Mouse (Mus musculus): Measurements from ENCODE around the gene Kcnk4. TPM values are rescaled to one million over a fixed set of nuclear protein-coding genes. Genes with fewer than 3 reads are reported as not detected.
A peak's percentile ranks its signal among the peaks of the same experiment; 100 is the strongest.

The Kcnk4 gene
- total and polyA plus RNA-seq, 3 experiments = 0.21 to 0.80 TPM; not detected in 1

DNA sequence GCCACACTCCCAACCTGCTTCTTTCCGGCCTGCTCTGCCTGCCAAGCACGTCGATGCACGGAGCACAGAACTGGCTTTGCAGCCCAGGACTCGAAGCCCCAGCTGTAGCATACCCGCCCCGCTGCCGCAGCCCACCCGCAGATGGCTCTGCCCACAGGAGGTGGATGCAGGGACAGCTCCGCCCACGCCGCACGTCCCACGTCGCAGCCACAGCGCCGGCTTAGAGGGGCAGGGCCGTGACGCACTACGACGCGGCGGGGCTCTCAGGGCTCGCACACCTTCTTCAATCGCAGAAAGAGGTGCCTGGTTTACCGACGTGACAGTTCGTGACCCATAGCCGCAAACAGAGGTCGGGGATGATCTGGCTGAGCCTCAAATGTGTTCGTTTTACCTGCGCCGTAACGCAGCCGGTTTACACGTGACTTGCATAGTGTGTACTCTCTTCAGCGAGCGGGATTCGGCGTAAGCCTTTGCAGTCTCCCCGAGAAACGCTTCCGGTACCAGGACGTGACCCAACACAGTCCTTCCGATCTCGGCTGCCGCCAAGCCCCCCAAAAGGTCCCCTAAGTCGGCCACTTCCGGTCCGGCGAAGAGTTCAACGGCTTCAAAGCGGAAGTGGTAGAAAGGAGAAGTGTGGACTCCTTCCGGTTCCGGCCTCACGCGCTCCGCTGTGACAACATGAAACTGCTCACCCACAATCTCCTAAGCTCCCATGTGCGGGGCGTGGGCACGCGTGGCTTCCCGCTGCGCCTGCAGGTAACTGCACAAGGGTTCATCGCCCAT, 24.6 kb downstream of the Kcnk4 start, which contains the start of the genes Trmt112 and Prdx5 (continued):
- TF ChIP-seq SIN3A (IDR thresholded peaks at IDR 0.05; ENCODE audit: low read length) = peak; percentile 67
- no peak for TF ChIP-seq CTCF (conservative IDR thresholded peaks at IDR 0.05 in 1 of 2, IDR thresholded peaks at IDR 0.05 in 1 of 2; ENCODE audit: low read depth in 2 of 2, low read length in 2 of 2)
- TF ChIP-seq MYC (IDR thresholded peaks at IDR 0.05; ENCODE audit: low read depth, low read length) = peak; percentile 69

DNA sequence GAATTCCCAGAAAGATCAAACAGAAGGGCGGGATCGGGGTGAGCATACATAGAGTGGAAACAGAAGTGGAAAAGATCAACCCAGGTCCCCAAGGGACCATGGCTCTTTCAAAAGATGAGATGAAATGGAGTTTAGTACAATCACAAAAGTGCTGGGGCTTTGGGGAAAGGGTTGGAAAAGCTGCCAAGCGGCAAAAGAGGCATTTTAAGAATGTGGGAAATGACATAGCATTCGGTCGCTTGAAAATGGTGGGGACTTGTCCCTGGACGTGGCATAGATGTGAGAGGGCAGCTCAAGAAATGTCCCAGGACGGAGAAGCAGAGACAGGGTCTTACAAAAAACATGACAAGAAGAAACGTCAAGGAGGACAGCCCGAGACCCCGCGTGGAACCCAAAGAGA, 25.3 kb downstream of the Kcnk4 start:
- Histone ChIP-seq H3K36me3 (replicated peaks in 1 of 2; ENCODE audit: control insufficient read depth in 1 of 2, insufficient read depth in 1 of 2, low read length in 1 of 2) (peaks cover 42 to 70% of the 10 kb centered on the region in 2 experiments), H3K9ac (ENCODE audit: insufficient read depth, low read depth) (peak overlapping the region; percentile 94), H3K4me2 (ENCODE audit: insufficient read depth, low read depth, poor library complexity, severe bottlenecking) (peak overlapping the region; percentile 87), H3K4me1 (ENCODE audit: control insufficient read depth in 1 of 2, insufficient read depth in 2 of 2) (peaks cover 10 to 29% of the 10 kb centered on the region in 2 experiments; a peak in 3 of 4 replicates), H3K4me3 (replicated peaks in 1 of 3; ENCODE audit: low read depth in 2 of 3, low read length in 2 of 3, poor library complexity in 1 of 3) (peak overlapping the region; percentile 85 to 100 (median 92)), H3K79me2 (replicated peaks; ENCODE audit: control insufficient read depth, extremely low read depth, insufficient read depth, poor library complexity, severe bottlenecking) (peaks cover 21% of the 10 kb centered on the region), H3K27me3 (replicated peaks) (no peaks in the 10 kb centered on the region), H3K9me3 (replicated peaks; ENCODE audit: low read length) (no peaks in the 10 kb centered on the region), H3K27ac (ENCODE audit: insufficient read depth, low read depth) (peak overlapping the region; percentile 97)
- TF ChIP-seq MEF2A (IDR thresholded peaks at IDR 0.05; ENCODE audit: borderline replicate concordance, low read depth, low read length) (no peak), ZMIZ1 (IDR thresholded peaks at IDR 0.05; ENCODE audit: low read depth, low read length) (no peak), BHLHE40 (IDR thresholded peaks at IDR 0.05; ENCODE audit: low read depth, low read length) (no peak), CHD2 (IDR thresholded peaks at IDR 0.05; ENCODE audit: low read length) (no peak)
- in situ Hi-C loops (cut with MboI; ENCODE audit: low pct_ligation_motif_present, low pct_unique_long_range_greater_than_20kb, low sequenced_read_pairs) = no loop called here
- dilution Hi-C loops (cut with MboI; ENCODE audit: extremely low pct_ligation_motif_present, extremely low pct_unique_long_range_greater_than_20kb, low sequenced_read_pairs) = no loop called here
- no peak for DNase-seq (ENCODE audit: extremely low read depth)

DNA sequence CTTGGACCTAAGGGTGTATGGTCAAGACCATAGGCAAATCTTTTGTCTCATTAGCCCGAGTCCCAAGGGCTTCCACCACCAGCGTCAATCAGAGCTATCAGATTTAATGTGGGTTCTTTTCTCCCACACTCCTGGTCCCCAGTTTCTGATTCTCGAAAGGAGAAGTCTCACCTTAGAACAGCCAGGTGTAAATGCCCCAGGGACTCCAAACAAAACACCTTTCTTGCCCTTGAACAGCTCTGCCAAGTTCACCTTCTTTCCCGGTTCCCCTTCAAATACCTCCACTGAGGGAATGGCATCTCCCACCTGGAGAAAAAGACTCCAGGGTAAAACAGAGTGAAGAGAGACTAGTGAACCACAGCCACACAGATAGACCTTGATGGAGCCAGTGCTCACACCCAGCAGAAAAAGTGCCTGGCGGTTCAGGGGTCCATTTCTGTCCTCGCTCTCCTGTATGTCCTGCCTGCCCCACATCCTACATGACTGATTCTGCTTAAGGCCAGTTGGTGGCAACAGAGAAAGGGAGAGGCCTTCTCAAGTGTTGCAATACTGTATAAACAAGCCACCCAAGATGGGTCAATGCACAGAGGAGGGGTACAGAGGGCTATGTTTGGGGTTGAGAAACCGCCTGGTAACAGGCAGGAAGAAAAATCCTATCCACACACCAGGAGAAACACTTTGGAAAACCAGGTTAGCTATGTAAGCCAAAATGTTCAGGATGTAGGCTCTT, 26.3 kb downstream of the Kcnk4 start:
- H3K4me2 ChIP-seq (ENCODE audit: insufficient read depth, low read depth, poor library complexity, severe bottlenecking) = peak overlapping the region; percentile 87
- DNase-seq (ENCODE audit: extremely low read depth) = no peak
- no peak overlapping the region for H3K27ac ChIP-seq (ENCODE audit: insufficient read depth, low read depth)
- peak overlapping the region; percentile 94; the same call in 1 of the 2 replicates for H3K9ac ChIP-seq (ENCODE audit: insufficient read depth, low read depth)
- in situ Hi-C loops (cut with MboI; ENCODE audit: low pct_ligation_motif_present, low pct_unique_long_range_greater_than_20kb, low sequenced_read_pairs) (no loop called here), dilution Hi-C loops (cut with MboI; ENCODE audit: extremely low pct_ligation_motif_present, extremely low pct_unique_long_range_greater_than_20kb, low sequenced_read_pairs) (no loop called here)
- H3K9me3 ChIP-seq (replicated peaks; ENCODE audit: low read length) = no peaks in the 10 kb centered on the region
- no peak for TF ChIP-seq POLR2AphosphoS2 (IDR thresholded peaks at IDR 0.05; ENCODE audit: low read depth, low read length)
- peaks cover 10 to 29% of the 10 kb centered on the region in 2 experiments; a peak in 3 of 4 replicates for H3K4me1 ChIP-seq (ENCODE audit: control insufficient read depth in 1 of 2, insufficient read depth in 2 of 2)
- peaks cover 21% of the 10 kb centered on the region for H3K79me2 ChIP-seq (replicated peaks; ENCODE audit: control insufficient read depth, extremely low read depth, insufficient read depth, poor library complexity, severe bottlenecking)
- peak overlapping the region; percentile 9 to 92 (median 85) for H3K4me3 ChIP-seq (replicated peaks in 1 of 3; ENCODE audit: low read depth in 2 of 3, low read length in 2 of 3, poor library complexity in 1 of 3)
- H3K36me3 ChIP-seq (replicated peaks in 1 of 2; ENCODE audit: control insufficient read depth in 1 of 2, insufficient read depth in 1 of 2, low read length in 1 of 2) = peaks cover 35 to 65% of the 10 kb centered on the region in 2 experiments
- no peaks in the 10 kb centered on the region for H3K27me3 ChIP-seq (replicated peaks)

DNA sequence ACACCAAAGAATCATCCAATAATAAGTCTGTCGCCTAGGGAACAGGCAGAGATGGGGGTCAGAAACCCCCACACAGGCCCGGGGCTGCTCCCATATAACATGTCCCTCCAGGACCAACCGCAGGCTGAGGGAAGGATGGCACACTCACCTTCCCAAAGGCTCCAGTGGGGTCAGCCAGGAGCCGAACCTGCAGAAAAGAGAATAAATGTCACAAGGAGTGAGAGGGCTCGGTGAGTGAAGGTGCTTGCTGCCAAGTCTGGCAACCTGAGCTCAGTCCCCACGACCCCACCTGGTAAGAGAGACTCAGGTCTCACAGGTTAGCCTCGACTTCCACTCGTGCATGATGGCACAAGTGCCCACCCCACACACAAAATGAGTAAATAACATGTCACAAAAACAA, 27.2 kb downstream of the Kcnk4 start:
- dilution Hi-C loops (cut with MboI; ENCODE audit: extremely low pct_ligation_motif_present, extremely low pct_unique_long_range_greater_than_20kb, low sequenced_read_pairs) (no loop called here), in situ Hi-C loops (cut with MboI; ENCODE audit: low pct_ligation_motif_present, low pct_unique_long_range_greater_than_20kb, low sequenced_read_pairs) (no loop called here)
- Histone ChIP-seq H3K4me2 (ENCODE audit: insufficient read depth, low read depth, poor library complexity, severe bottlenecking) (no peak overlapping the region), H3K27me3 (replicated peaks) (no peaks in the 10 kb centered on the region), H3K4me3 (replicated peaks in 1 of 3; ENCODE audit: low read depth in 2 of 3, low read length in 2 of 3, poor library complexity in 1 of 3) (no peak overlapping the region), H3K9me3 (replicated peaks; ENCODE audit: low read length) (no peaks in the 10 kb centered on the region), H3K27ac (ENCODE audit: insufficient read depth, low read depth) (no peak overlapping the region), H3K4me1 (ENCODE audit: control insufficient read depth in 1 of 2, insufficient read depth in 2 of 2) (peaks cover 10 to 29% of the 10 kb centered on the region in 2 experiments; a peak in 3 of 4 replicates), H3K79me2 (replicated peaks; ENCODE audit: control insufficient read depth, extremely low read depth, insufficient read depth, poor library complexity, severe bottlenecking) (peaks cover 21% of the 10 kb centered on the region), H3K9ac (ENCODE audit: insufficient read depth, low read depth) (no peak overlapping the region), H3K36me3 (replicated peaks in 1 of 2; ENCODE audit: control insufficient read depth in 1 of 2, insufficient read depth in 1 of 2, low read length in 1 of 2) (peaks cover 26 to 56% of the 10 kb centered on the region in 2 experiments)
- no peak for DNase-seq (ENCODE audit: extremely low read depth)
- TF ChIP-seq BHLHE40 (IDR thresholded peaks at IDR 0.05; ENCODE audit: low read depth, low read length) (no peak), ELF1 (IDR thresholded peaks at IDR 0.05; ENCODE audit: low read depth, low read length) (no peak), MYC (IDR thresholded peaks at IDR 0.05; ENCODE audit: low read depth, low read length) (no peak), USF2 (conservative IDR thresholded peaks at IDR 0.05; ENCODE audit: low read depth, low read length) (no peak), POLR2AphosphoS2 (IDR thresholded peaks at IDR 0.05; ENCODE audit: low read depth, low read length) (no peak), TCF12 (IDR thresholded peaks at IDR 0.05; ENCODE audit: low read depth, low read length) (no peak), UBTF (IDR thresholded peaks at IDR 0.05; ENCODE audit: low read depth, low read length) (no peak), MEF2A (IDR thresholded peaks at IDR 0.05; ENCODE audit: borderline replicate concordance, low read depth, low read length) (no peak), PAX5 (IDR thresholded peaks at IDR 0.05; ENCODE audit: low read length) (no peak), ZNF384 (IDR thresholded peaks at IDR 0.05; ENCODE audit: low read depth, low read length) (no peak), CHD2 (IDR thresholded peaks at IDR 0.05; ENCODE audit: low read length) (no peak), JUND (conservative IDR thresholded peaks at IDR 0.05; ENCODE audit: low read depth, low read length) (no peak), IRF4 (IDR thresholded peaks at IDR 0.05; ENCODE audit: low read depth, low read length) (no peak), SMC3 (IDR thresholded peaks at IDR 0.05; ENCODE audit: low read depth, low read length) (no peak), MXI1 (IDR thresholded peaks at IDR 0.05; ENCODE audit: low read depth, low read length) (no peak), TBP (conservative IDR thresholded peaks at IDR 0.05; ENCODE audit: low read depth, low read length) (no peak), CHD1 (IDR thresholded peaks at IDR 0.05; ENCODE audit: low read depth, low read length) (no peak)

All from CH12.LX (cell line).